Mouse (Mus musculus) spleen, adult 2 months (tissue): ENCODE data around the gene Gstp3.

Experiments
- CTCF ChIP-seq: fragments of 200-500 bp; IDR thresholded peaks from 2 replicates; pipeline ENCODE4 v1.5.1; 2011; ENCODE audit warnings: mild to moderate bottlenecking, inconsistent platforms; ENCODE audit not compliant: insufficient read depth, insufficient read length, insufficient replicate concordance; ENCODE audit errors: extremely low read depth
- POLR2A ChIP-seq: fragments of 200-500 bp; IDR thresholded peaks from 2 replicates; pipeline ENCODE4 v1.6.1; 2011; ENCODE audit warnings: low read depth, low read length, inconsistent platforms

DNA sequence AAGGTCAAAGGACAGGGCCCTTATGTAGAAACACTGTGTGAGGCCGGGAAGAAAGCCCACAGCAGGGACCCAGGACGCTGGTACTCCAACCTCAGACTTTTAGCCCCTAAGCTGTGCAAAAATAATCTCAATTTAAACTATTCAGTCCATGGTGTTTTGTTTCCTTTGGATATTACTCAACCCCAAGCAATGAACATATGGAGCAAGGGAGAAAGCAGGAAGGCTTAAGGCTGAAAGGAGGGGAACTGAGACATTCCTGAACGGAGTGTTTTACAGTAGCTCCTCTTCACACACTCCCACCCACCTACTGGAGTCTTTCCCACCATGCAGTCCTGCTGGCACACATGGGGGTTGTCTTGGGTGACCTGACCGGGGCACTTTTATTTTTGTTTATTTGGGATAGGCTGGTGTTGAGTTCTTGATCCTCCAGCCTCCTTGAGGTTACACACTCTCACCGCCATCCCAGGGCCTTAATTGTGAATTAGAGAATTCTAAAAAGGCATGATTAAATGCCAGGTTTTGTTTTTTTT, 35.5 kb upstream of the Gstp3 start:
- TF ChIP-seq CTCF (no peak), POLR2A (no peak)
